ENCODE assay signal across 8 mouse cellular contexts in the genomic region with DNA sequence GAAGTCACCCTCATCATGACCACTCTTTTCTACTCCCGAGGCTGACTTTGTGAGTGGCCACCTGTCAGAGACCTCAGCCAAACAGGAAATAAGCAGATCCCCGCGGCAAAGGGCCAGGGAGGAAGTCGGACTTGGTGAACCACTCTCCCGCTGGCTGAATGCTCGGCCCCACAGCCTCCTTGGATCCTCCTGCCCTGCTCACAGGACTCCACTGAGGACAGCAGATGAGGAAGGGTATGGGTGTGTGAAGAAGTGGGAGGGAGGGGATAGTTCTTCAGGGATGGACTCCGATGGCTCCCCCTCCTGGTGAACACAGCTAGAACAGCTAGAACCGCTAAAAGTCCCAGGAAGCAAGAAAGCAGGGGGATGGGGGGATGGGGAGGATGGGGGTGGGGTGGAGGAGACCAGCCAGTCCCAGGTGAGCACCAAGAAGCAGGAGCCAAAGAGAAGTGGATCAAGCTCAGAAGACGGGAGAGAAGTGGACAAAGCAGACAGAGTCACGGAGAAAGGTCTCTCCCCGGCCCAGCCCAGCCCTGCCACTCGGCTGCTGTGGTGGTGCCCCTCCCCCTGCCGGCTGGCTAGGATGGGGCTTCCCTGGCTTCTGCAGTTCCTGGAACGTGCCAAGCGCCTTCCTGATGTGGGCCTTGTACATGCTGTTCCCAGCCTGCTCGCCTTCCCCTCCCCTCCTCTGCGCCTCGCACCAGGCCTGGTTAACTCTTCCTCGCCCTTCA. TPM values are rescaled to one million over a fixed set of nuclear protein-coding genes. Genes with fewer than 3 reads are reported as not detected.
DNase-seq lines count a peak whose midpoint lies in the region; ATAC-seq and TF ChIP-seq lines count a peak whose summit lies in the region.

No protein-coding gene starts in this region.

- peak; percentile 20 for DNase-seq in CD4-positive helper T cell, adult 2 months (ENCODE audit: low read depth, low spot score)
- peak; percentile 59 for DNase-seq in adrenal gland, postnatal 25 days
- DNase-seq in liver, embryonic 14.5 days (ENCODE audit: low read depth in 3 of 3, low spot score in 3 of 3), result peak in 1 of 3 experiments; percentile 39
- DNase-seq in thymus, postnatal 36 days, result peak; percentile 45 to 56

- H3K36me3 ChIP-seq in heart, embryonic 13.5 days, result peaks cover 83% of the 10 kb centered on the region
- peaks cover 40% of the 10 kb centered on the region for H3K36me3 ChIP-seq in kidney, embryonic 16.5 days (ENCODE audit: insufficient read depth, low read length)
- H3K36me3 ChIP-seq in liver, embryonic 14.5 days (replicated peaks; ENCODE audit: control insufficient read depth, insufficient read depth, low read depth), result no peaks in the 10 kb centered on the region
- peaks cover 20% of the 10 kb centered on the region for H3K36me3 ChIP-seq in neural tube, embryonic 12.5 days

- H3K27ac ChIP-seq in embryonic fibroblast, embryonic 13.5 days (ENCODE audit: insufficient read depth, low read length), result no peak overlapping the region
- H3K27ac ChIP-seq in heart, embryonic 13.5 days (replicated peaks), result peak overlapping the region; percentile 78
- H3K27ac ChIP-seq in kidney, embryonic 16.5 days (ENCODE audit: low read length), result peak overlapping the region; percentile 82
- no peak overlapping the region for H3K27ac ChIP-seq in liver, embryonic 14.5 days
- no peak overlapping the region for H3K27ac ChIP-seq in neural tube, embryonic 12.5 days

- ATAC-seq in heart, embryonic 13.5 days (ENCODE audit: extremely low read depth, insufficient number of reproducible peaks, low FRiP score, low TSS enrichment), result peak; percentile 55; the same call in 1 of the 2 replicates
- peak; percentile 87 for ATAC-seq in kidney, embryonic 16.5 days (ENCODE audit: low FRiP score, low TSS enrichment)
- peak; percentile 39; the same call in 1 of the 2 replicates for ATAC-seq in liver, embryonic 14.5 days (ENCODE audit: insufficient read depth)
- ATAC-seq in neural tube, embryonic 12.5 days (ENCODE audit: low FRiP score, low read depth), result peak; percentile 80

- peak; percentile 17; the same call in 1 of the 2 replicates for TF ChIP-seq CTCF in embryonic fibroblast, embryonic 13.5 days (IDR thresholded peaks at IDR 0.05; ENCODE audit: borderline replicate concordance, insufficient read depth, low read length)
- peak; percentile 59 for TF ChIP-seq CTCF in liver, embryonic 14.5 days (IDR thresholded peaks at IDR 0.05; ENCODE audit: low read depth)

- no peaks in the 10 kb centered on the region for H3K9me3 ChIP-seq in heart, embryonic 13.5 days
- H3K9me3 ChIP-seq in kidney, embryonic 16.5 days (ENCODE audit: low read length), result no peaks in the 10 kb centered on the region
- no peaks in the 10 kb centered on the region for H3K9me3 ChIP-seq in liver, embryonic 14.5 days (ENCODE audit: control insufficient read depth, low read length)
- H3K9me3 ChIP-seq in neural tube, embryonic 12.5 days, result no peaks in the 10 kb centered on the region

- no peak overlapping the region for H3K4me3 ChIP-seq in embryonic fibroblast, embryonic 13.5 days (ENCODE audit: insufficient read depth, low read length)
- H3K4me3 ChIP-seq in heart, embryonic 13.5 days, result peak overlapping the region; percentile 38
- H3K4me3 ChIP-seq in kidney, embryonic 16.5 days (ENCODE audit: low read length), result no peak overlapping the region; the same call in 1 of the 2 replicates
- no peak overlapping the region for H3K4me3 ChIP-seq in liver, embryonic 14.5 days (ENCODE audit: insufficient read depth in 1 of 2, low read depth in 2 of 2, low read length in 2 of 2)
- no peak overlapping the region for H3K4me3 ChIP-seq in neural tube, embryonic 12.5 days

- H3K27me3 ChIP-seq in heart, embryonic 13.5 days (replicated peaks), result no peaks in the 10 kb centered on the region
- no peaks in the 10 kb centered on the region for H3K27me3 ChIP-seq in kidney, embryonic 16.5 days (ENCODE audit: insufficient read depth, low read length)
- no peaks in the 10 kb centered on the region for H3K27me3 ChIP-seq in liver, embryonic 14.5 days (ENCODE audit: control insufficient read depth, insufficient read depth, low read length)
- no peaks in the 10 kb centered on the region for H3K27me3 ChIP-seq in neural tube, embryonic 12.5 days (replicated peaks)

- peak overlapping the region; percentile 58 for H3K4me2 ChIP-seq in heart, embryonic 13.5 days
- H3K4me2 ChIP-seq in kidney, embryonic 16.5 days (replicated peaks; ENCODE audit: low read depth, low read length), result peak overlapping the region; percentile 35
- H3K4me2 ChIP-seq in liver, embryonic 14.5 days (ENCODE audit: low read depth), result no peak overlapping the region
- H3K4me2 ChIP-seq in neural tube, embryonic 12.5 days (replicated peaks), result peak overlapping the region; percentile 45

- 12% methylated on average over 19 of the region's 19 CpGs for WGBS in heart, embryonic 13.5 days
- 12% methylated on average over 19 of the region's 19 CpGs for WGBS in kidney, embryonic 16.5 days
- WGBS in liver, embryonic 14.5 days (ENCODE audit: insufficient replicate concordance), result 26% methylated on average over 19 of the region's 19 CpGs
- 21% methylated on average over 19 of the region's 19 CpGs for WGBS in neural tube, embryonic 12.5 days

- TF ChIP-seq EP300 in liver, embryonic 14.5 days (IDR thresholded peaks at IDR 0.05; ENCODE audit: low read depth), result no peak

- TF ChIP-seq POLR2A in embryonic fibroblast, embryonic 13.5 days (IDR thresholded peaks at IDR 0.05; ENCODE audit: low read depth, low read length), result no peak

- H3K9ac ChIP-seq in heart, embryonic 13.5 days, result peak overlapping the region; percentile 75
- H3K9ac ChIP-seq in kidney, embryonic 16.5 days (replicated peaks; ENCODE audit: low read length), result peak overlapping the region; percentile 31
- no peak overlapping the region for H3K9ac ChIP-seq in liver, embryonic 14.5 days (replicated peaks)
- peak overlapping the region; percentile 33; the same call in 1 of the 2 replicates for H3K9ac ChIP-seq in neural tube, embryonic 12.5 days

- H3K4me1 ChIP-seq in embryonic fibroblast, embryonic 13.5 days (ENCODE audit: control insufficient read depth, insufficient read depth, low read length), result no peaks in the 10 kb centered on the region
- peaks cover 53% of the 10 kb centered on the region for H3K4me1 ChIP-seq in heart, embryonic 13.5 days
- H3K4me1 ChIP-seq in kidney, embryonic 16.5 days (ENCODE audit: insufficient read depth, low read length), result peaks cover 24% of the 10 kb centered on the region
- H3K4me1 ChIP-seq in liver, embryonic 14.5 days (replicated peaks; ENCODE audit: control insufficient read depth in 2 of 2, insufficient read depth in 2 of 2, low read length in 1 of 2), result peaks cover 10 to 25% of the 10 kb centered on the region in 2 experiments
- peaks cover 18% of the 10 kb centered on the region for H3K4me1 ChIP-seq in neural tube, embryonic 12.5 days

RNA-seq across cellular contexts. Expression of a gene that starts 57.9 kb away (rescaled TPM):
- 63.1 and 63.6 TPM in 2 replicates for total RNA-seq in adrenal gland, postnatal 25 days (2021)
- polyA plus RNA-seq in embryonic fibroblast, embryonic 13.5 days (2011; ENCODE audit: insufficient read length, low read depth, missing spikeins), result 2.7 and 6.3 TPM in 2 replicates
- polyA plus RNA-seq in heart, embryonic 13.5 days (2015; fragmentation: Nextera tagmentation; extraction: Ambion mirVana), result 2.8 and 3.6 TPM in 2 replicates
- polyA plus RNA-seq in kidney, embryonic 16.5 days (2015; fragmentation: Nextera tagmentation; extraction: Ambion mirVana), result 5.5 and 6.2 TPM in 2 replicates
- polyA plus RNA-seq in liver, embryonic 14.5 days (2012; rRNA removed), result 3.7 and 3.8 TPM in 2 replicates
- 1.4 and 1.8 TPM in 2 replicates for polyA plus RNA-seq in liver, embryonic 14.5 days (2014; fragmentation: Nextera tagmentation; extraction: Ambion mirVana)
- polyA plus RNA-seq in neural tube, embryonic 12.5 days (2016; fragmentation: Nextera tagmentation; extraction: Ambion mirVana), result 2.9 and 5.1 TPM in 2 replicates

Comparison
In these comparisons a context has a peak if more than half of its experiments do, and no peak if none do; other contexts are left out.
1. H3K27ac ChIP-seq: peak in heart, embryonic 13.5 days (single experiment) and kidney, embryonic 16.5 days (single experiment); none in embryonic fibroblast, embryonic 13.5 days (single experiment), liver, embryonic 14.5 days (single experiment) and neural tube, embryonic 12.5 days (single experiment).
2. Peak in every context shown above with its lines, with median percentiles within 50 percentile points of each other: ATAC-seq.